In the genomic region with DNA sequence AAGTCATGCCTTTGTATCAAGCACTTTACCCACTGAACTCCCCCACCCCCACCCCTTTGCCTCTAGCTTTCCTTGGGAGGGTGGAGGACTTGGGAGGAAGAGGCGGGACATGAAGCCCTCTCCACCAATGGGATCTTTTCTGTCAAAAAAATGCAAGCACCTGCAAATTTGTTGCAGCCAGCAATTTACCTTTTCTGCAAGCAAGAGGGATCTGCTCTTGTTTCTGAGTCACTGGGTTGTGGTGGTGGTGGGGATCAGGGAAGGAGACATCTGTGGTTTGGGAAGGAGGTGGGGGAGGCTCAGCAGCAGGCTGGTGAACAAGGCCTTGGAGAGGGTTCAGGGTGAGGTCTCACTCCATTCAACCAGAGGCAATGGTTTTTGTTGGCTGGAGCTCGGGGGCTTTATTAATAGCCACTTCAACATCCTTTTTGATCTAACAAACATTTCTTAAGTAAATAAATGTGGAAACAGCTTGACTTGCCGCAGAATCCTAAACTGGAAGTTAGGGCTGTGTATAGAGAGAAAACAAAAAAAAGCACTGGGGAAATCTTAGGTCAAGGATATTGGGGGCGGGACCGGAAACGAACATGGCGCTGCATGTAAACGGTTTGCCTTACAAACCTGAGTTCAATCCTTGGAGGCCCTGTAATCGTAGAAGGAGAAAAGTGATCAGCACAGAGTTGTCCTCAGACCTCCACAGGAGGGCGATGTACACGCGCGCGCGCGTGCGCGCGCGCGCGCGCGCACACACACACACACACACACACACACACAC, we compare ENCODE assay signal across 11 mouse cellular contexts. TPM values are rescaled to one million over a fixed set of nuclear protein-coding genes. Genes with fewer than 3 reads are reported as not detected.
DNase-seq lines count a peak whose midpoint lies in the region; ATAC-seq and TF ChIP-seq lines count a peak whose summit lies in the region.
"Had no signal": no experiment of that assay in that cellular context is flagged by ENCODE, and none has a peak within 500 bp of the region (broad histone marks: within the 10 kb centered on the region; RNA-seq: fewer than 3 reads in every experiment).

No protein-coding gene starts in this region.

- no peak overlapping the region for H3K4me2 ChIP-seq in forebrain, embryonic 13.5 days
- no peak overlapping the region for H3K4me2 ChIP-seq in midbrain, embryonic 11.5 days
- H3K4me2 ChIP-seq in midbrain, embryonic 13.5 days (replicated peaks): no peak overlapping the region
- H3K4me2 ChIP-seq in intestine, embryonic 16.5 days (ENCODE audit: low read depth, low read length): no peak overlapping the region

- no peaks in the 10 kb centered on the region for H3K36me3 ChIP-seq in forebrain, embryonic 10.5 days (replicated peaks)
- no peaks in the 10 kb centered on the region for H3K36me3 ChIP-seq in forebrain, embryonic 13.5 days (ENCODE audit: poor library complexity, severe bottlenecking)
- H3K36me3 ChIP-seq in midbrain, embryonic 11.5 days (ENCODE audit: control insufficient read depth, insufficient read depth, low read length): no peaks in the 10 kb centered on the region
- H3K36me3 ChIP-seq in midbrain, embryonic 13.5 days: no peaks in the 10 kb centered on the region
- no peaks in the 10 kb centered on the region for H3K36me3 ChIP-seq in intestine, embryonic 16.5 days (ENCODE audit: control insufficient read depth, insufficient read depth, low read length)
- H3K36me3 ChIP-seq: heart, embryonic 13.5 days; limb, embryonic 10.5 days had no signal

- no peak for ATAC-seq in forebrain, embryonic 13.5 days
- 0 out of 2 replicates have a peak, but pooled peaks have one; percentile 12 for ATAC-seq in midbrain, embryonic 11.5 days (ENCODE audit: low FRiP score)
- no peak for ATAC-seq in midbrain, embryonic 13.5 days
- ATAC-seq in intestine, embryonic 16.5 days: peak; percentile 20; the same call in 1 of the 2 replicates
- ATAC-seq in monocyte, adult 5-6 weeks (replicated peaks; ENCODE audit: insufficient number of reproducible peaks, low FRiP score, low TSS enrichment, poor library complexity, severe bottlenecking): no peak

- no peaks in the 10 kb centered on the region for H3K9me3 ChIP-seq in forebrain, embryonic 10.5 days
- H3K9me3 ChIP-seq in forebrain, embryonic 13.5 days (replicated peaks): no peaks in the 10 kb centered on the region
- no peaks in the 10 kb centered on the region for H3K9me3 ChIP-seq in midbrain, embryonic 11.5 days (ENCODE audit: control insufficient read depth, low read length)
- H3K9me3 ChIP-seq in midbrain, embryonic 13.5 days: no peaks in the 10 kb centered on the region
- no peaks in the 10 kb centered on the region for H3K9me3 ChIP-seq in intestine, embryonic 16.5 days (ENCODE audit: control insufficient read depth, low read length)
- H3K9me3 ChIP-seq: heart, embryonic 13.5 days; limb, embryonic 10.5 days had no signal

- H3K27ac ChIP-seq in forebrain, embryonic 10.5 days: peak overlapping the region; percentile 65
- no peak overlapping the region for H3K27ac ChIP-seq in forebrain, embryonic 13.5 days
- no peak overlapping the region for H3K27ac ChIP-seq in midbrain, embryonic 11.5 days (ENCODE audit: low read depth, low read length)
- no peak overlapping the region for H3K27ac ChIP-seq in midbrain, embryonic 13.5 days
- H3K27ac ChIP-seq in intestine, embryonic 16.5 days (ENCODE audit: low read length): no peak overlapping the region
- H3K27ac ChIP-seq in olfactory bulb, adult 2 months (ENCODE audit: insufficient read depth, low read depth, low read length): peak overlapping the region; percentile 78
- H3K27ac ChIP-seq: heart, embryonic 13.5 days; limb, embryonic 10.5 days had no signal

- no peak for TF ChIP-seq POLR2A in olfactory bulb, adult 2 months (IDR thresholded peaks at IDR 0.05; ENCODE audit: insufficient read depth, low read depth, low read length)

- H3K4me3 ChIP-seq in forebrain, embryonic 10.5 days: no peak overlapping the region
- H3K4me3 ChIP-seq in forebrain, embryonic 13.5 days: no peak overlapping the region
- H3K4me3 ChIP-seq in midbrain, embryonic 11.5 days (ENCODE audit: low read depth, low read length): no peak overlapping the region
- H3K4me3 ChIP-seq in midbrain, embryonic 13.5 days (replicated peaks): no peak overlapping the region
- no peak overlapping the region for H3K4me3 ChIP-seq in intestine, embryonic 16.5 days (ENCODE audit: low read length)
- no peak overlapping the region for H3K4me3 ChIP-seq in olfactory bulb, adult 2 months (ENCODE audit: insufficient read depth, low read depth, low read length)
- H3K4me3 ChIP-seq: limb, embryonic 10.5 days; megakaryocyte, embryonic 14.5 days had no signal

- no peak overlapping the region for H3K9ac ChIP-seq in forebrain, embryonic 13.5 days
- no peak overlapping the region for H3K9ac ChIP-seq in midbrain, embryonic 11.5 days (ENCODE audit: low read length)
- no peak overlapping the region for H3K9ac ChIP-seq in midbrain, embryonic 13.5 days (replicated peaks)
- no peak overlapping the region for H3K9ac ChIP-seq in intestine, embryonic 16.5 days (ENCODE audit: low read depth, low read length)

- peaks cover 34% of the 10 kb centered on the region; the same call in 1 of the 2 replicates for H3K27me3 ChIP-seq in forebrain, embryonic 10.5 days (ENCODE audit: poor library complexity, severe bottlenecking)
- 0 out of 2 replicates have a peak, but pooled peaks cover 6% of the 10 kb centered on the region for H3K27me3 ChIP-seq in forebrain, embryonic 13.5 days
- H3K27me3 ChIP-seq in midbrain, embryonic 11.5 days (ENCODE audit: control insufficient read depth, insufficient read depth, low read length): no peaks in the 10 kb centered on the region
- H3K27me3 ChIP-seq in midbrain, embryonic 13.5 days: no peaks in the 10 kb centered on the region
- no peaks in the 10 kb centered on the region for H3K27me3 ChIP-seq in intestine, embryonic 16.5 days (replicated peaks; ENCODE audit: control insufficient read depth, insufficient read depth, low read length)

- DNase-seq in forebrain, embryonic 10.5 days (ENCODE audit: extremely low spot score, low spot score): no peak
- DNase-seq in midbrain, embryonic 11.5 days (ENCODE audit: low spot score, missing footprints): peak; percentile 89
- DNase-seq in natural killer cell, adult 2 months (ENCODE audit: low spot score in 2 of 2): no peak

- H3K4me1 ChIP-seq in forebrain, embryonic 10.5 days: peaks cover 52% of the 10 kb centered on the region
- H3K4me1 ChIP-seq in forebrain, embryonic 13.5 days: peaks cover 40% of the 10 kb centered on the region
- peaks cover 29% of the 10 kb centered on the region for H3K4me1 ChIP-seq in midbrain, embryonic 11.5 days (ENCODE audit: control insufficient read depth, insufficient read depth, low read length)
- peaks cover 49% of the 10 kb centered on the region for H3K4me1 ChIP-seq in midbrain, embryonic 13.5 days (replicated peaks)
- H3K4me1 ChIP-seq in intestine, embryonic 16.5 days (ENCODE audit: control insufficient read depth, insufficient read depth, low read length): peaks cover 38% of the 10 kb centered on the region
- H3K4me1 ChIP-seq in olfactory bulb, adult 2 months (ENCODE audit: control insufficient read depth, insufficient read depth, low read length): peaks cover 53% of the 10 kb centered on the region

- 85% methylated on average over 24 of the region's 24 CpGs for WGBS in forebrain, embryonic 10.5 days
- 72% methylated on average over 9 of the region's 24 CpGs for WGBS in forebrain, embryonic 13.5 days
- 73% methylated on average over 22 of the region's 24 CpGs for WGBS in midbrain, embryonic 11.5 days
- 71% methylated on average over 12 of the region's 24 CpGs for WGBS in midbrain, embryonic 13.5 days
- WGBS in intestine, embryonic 16.5 days: 62% methylated on average over 17 of the region's 24 CpGs
- WGBS in olfactory bulb, adult 2 months: 56% methylated on average over 16 of the region's 24 CpGs

- no peak for TF ChIP-seq CTCF in olfactory bulb, adult 2 months (IDR thresholded peaks at IDR 0.05; ENCODE audit: insufficient read depth, low read depth, low read length)

RNA-seq across cellular contexts. Expression of gene Camk2n1, which starts 42.8 kb away (rescaled TPM):
- 0.96 and 0.98 TPM in 2 replicates for polyA plus RNA-seq in forebrain, embryonic 10.5 days (2016; fragmentation: Nextera tagmentation; extraction: Ambion mirVana)
- 6.6 and 6.9 TPM in 2 replicates for polyA plus RNA-seq in forebrain, embryonic 13.5 days (2015; fragmentation: Nextera tagmentation; extraction: Ambion mirVana)
- polyA plus RNA-seq in midbrain, embryonic 11.5 days (2014; fragmentation: Nextera tagmentation; extraction: Ambion mirVana): 6.0 and 6.1 TPM in 2 replicates
- polyA plus RNA-seq in midbrain, embryonic 13.5 days (2015; fragmentation: Nextera tagmentation; extraction: Ambion mirVana): 13.0 and 13.4 TPM in 2 replicates
- 3.5 and 3.6 TPM in 2 replicates for polyA plus RNA-seq in intestine, embryonic 16.5 days (2015; fragmentation: Nextera tagmentation; extraction: Ambion mirVana)
- 114 and 206 TPM in 2 replicates for polyA plus RNA-seq in olfactory bulb, adult 2 months (2012; ENCODE audit: insufficient read depth, insufficient read length, low replicate concordance, missing spikeins)
- 10.8 to 19.2 TPM (median 11.3 TPM) in 3 replicates for total RNA-seq in monocyte, adult 5-6 weeks (2017)

Comparison
In these comparisons a context has a peak if more than half of its experiments do, and no peak if none do; other contexts are left out.
1. H3K27ac ChIP-seq: peak in forebrain, embryonic 10.5 days (single experiment) and olfactory bulb, adult 2 months (single experiment); none in forebrain, embryonic 13.5 days (single experiment), midbrain, embryonic 11.5 days (single experiment), midbrain, embryonic 13.5 days (single experiment) and intestine, embryonic 16.5 days (single experiment).
2. ATAC-seq: peak in midbrain, embryonic 11.5 days (single experiment) and intestine, embryonic 16.5 days (single experiment); none in forebrain, embryonic 13.5 days (single experiment), midbrain, embryonic 13.5 days (single experiment) and monocyte, adult 5-6 weeks (single experiment).